Mouse (Mus musculus) heart, postnatal 0 days (tissue): ENCODE data around the gene Babam1. TPM values are rescaled to one million over a fixed set of nuclear protein-coding genes. Genes with fewer than 3 reads are reported as not detected.

ENCODE experiments used
- ATAC-seq: fragments of 200-750 bp; cut with Nextera tagmentation; 2 replicates; pipeline ENCODE4 v1.8.0; 2017; ENCODE audit warnings: low read depth, moderate number of reproducible peaks, moderate library complexity; ENCODE audit not compliant: insufficient read depth
- DNase-seq: peaks from one replicate; pipeline ENCODE4 v3.0.0-alpha.2; 2016; ENCODE audit warnings: low spot score
- H3K27ac ChIP-seq: fragments of 300-500 bp; sonication (generic); 2 replicates; pipeline ENCODE4 v1.5.1; 2014; ENCODE audit warnings: low read depth, mild to moderate bottlenecking
- H3K27me3 ChIP-seq: fragments of 300-500 bp; sonication (generic); 2 replicates; pipeline ENCODE4 v1.6.1; 2014; ENCODE audit warnings: low read length, mixed read lengths; ENCODE audit not compliant: control insufficient read depth, insufficient read depth
- H3K36me3 ChIP-seq: fragments of 300-500 bp; sonication (generic); replicated peaks from 2 replicates; pipeline ENCODE4 v1.6.1; 2014; ENCODE audit warnings: low read length, mixed read lengths; ENCODE audit not compliant: control insufficient read depth, insufficient read depth
- H3K4me1 ChIP-seq: fragments of 300-500 bp; sonication (generic); 2 replicates; pipeline ENCODE4 v1.6.1; 2014; ENCODE audit warnings: antibody characterized with exemption; ENCODE audit not compliant: control insufficient read depth, insufficient read depth
- H3K4me2 ChIP-seq: fragments of 300-500 bp; sonication (generic); 2 replicates; pipeline ENCODE4 v1.6.1; 2014; ENCODE audit warnings: low read depth, mild to moderate bottlenecking, low read length, moderate library complexity
- H3K4me3 ChIP-seq: fragments of 300-500 bp; sonication (generic); 2 replicates; pipeline ENCODE4 v1.5.1; 2014; ENCODE audit warnings: low read depth, low read length
- H3K9ac ChIP-seq: fragments of 300-500 bp; sonication (generic); replicated peaks from 2 replicates; pipeline ENCODE4 v1.6.1; 2014; ENCODE audit warnings: low read depth, low read length, mixed read lengths
- H3K9me3 ChIP-seq: fragments of 300-500 bp; sonication (generic); replicated peaks from 2 replicates; pipeline ENCODE4 v1.6.1; 2016; ENCODE audit warnings: low read length; ENCODE audit not compliant: control insufficient read depth
- CTCF ChIP-seq: IDR thresholded peaks from 2 replicates; pipeline ENCODE4 v1.5.1; 2016; ENCODE audit warnings: antibody characterized with exemption, control low read depth, low read depth
- EP300 ChIP-seq: IDR thresholded peaks from 2 replicates; pipeline ENCODE4 v1.6.1; 2016; ENCODE audit warnings: antibody characterized with exemption, low read depth
- WGBS: fragments of 180-500 bp; shearing (Covaris S2); extraction: QIAGEN DNeasy Blood & Tissue Kit; methylation state at CpG from one replicate; pipeline ENCODE4 v1.1.7; 2014; 5-methylcytosine and 5-hydroxymethylcytosine counted together
- polyA plus RNA-seq: library from polyadenylated mRNA; unstranded; fragments of >200 nt; fragmentation: Nextera tagmentation; extraction: Ambion mirVana; gene quantifications from 2 replicates; pipeline ENCODE4 v1.2.1, GENCODE M21; 2015
- total RNA-seq: library from RNA; depleted of rRNA; stranded (reverse); fragments of >200 nt; gene quantifications from 2 replicates; pipeline ENCODE4 v1.2.3, GENCODE M21; 2014; ENCODE audit warnings: low replicate concordance

Gene Babam1
- total and polyA plus RNA-seq, 2 experiments from 2014 or later, result 60.2 to 99.2 TPM

GRCm38 (mm10) chr8:71381971-71382961 lies 14.4 kb upstream of the Babam1 start:
- peak; percentile 80 for DNase-seq
- peak overlapping the region; percentile 80 for H3K9ac ChIP-seq
- peaks cover 15% of the 10 kb centered on the region for H3K4me1 ChIP-seq
- peak overlapping the region; percentile 93 for H3K4me3 ChIP-seq
- no peak for TF ChIP-seq CTCF
- H3K36me3 ChIP-seq, result peaks cover 9% of the 10 kb centered on the region; the same call in 1 of the 2 replicates
- H3K4me2 ChIP-seq, result peak overlapping the region; percentile 100
- peak; percentile 91 for ATAC-seq
- 6% methylated on average over 43 of the region's 80 CpGs for WGBS
- no peaks in the 10 kb centered on the region for H3K27me3 ChIP-seq
- no peaks in the 10 kb centered on the region for H3K9me3 ChIP-seq
- peak overlapping the region; percentile 90 for H3K27ac ChIP-seq

DNA sequence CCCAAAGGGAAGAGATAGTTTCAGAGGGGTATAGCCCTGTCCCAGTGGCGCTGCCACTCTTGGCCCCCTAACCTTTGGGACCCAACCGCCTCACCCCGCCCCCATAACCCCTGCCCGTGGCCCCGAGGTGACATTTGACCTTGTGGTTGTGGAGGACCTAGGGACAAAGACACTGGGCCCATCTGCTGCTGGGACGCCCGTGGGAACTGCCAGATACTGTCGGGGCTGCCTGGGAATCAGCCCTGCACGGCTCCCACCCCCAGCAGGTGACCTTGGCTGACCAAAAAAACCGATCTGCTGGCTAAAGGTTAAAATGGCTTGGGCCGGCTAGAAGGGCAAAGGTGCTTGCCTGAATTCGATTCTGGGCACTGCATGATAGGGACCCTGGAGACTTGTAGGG lies 13.3 kb upstream of the Babam1 start:
- peaks cover under 1% of the 10 kb centered on the region; the same call in 1 of the 2 replicates for H3K36me3 ChIP-seq
- no peak for TF ChIP-seq CTCF
- TF ChIP-seq EP300, result no peak
- H3K4me2 ChIP-seq, result no peak overlapping the region
- no peaks in the 10 kb centered on the region for H3K9me3 ChIP-seq
- H3K9ac ChIP-seq, result no peak overlapping the region
- no peak for ATAC-seq
- DNase-seq, result no peak
- peaks cover 15% of the 10 kb centered on the region for H3K4me1 ChIP-seq
- H3K27ac ChIP-seq, result no peak overlapping the region
- no peaks in the 10 kb centered on the region for H3K27me3 ChIP-seq
- 51% methylated on average over 12 of the region's 12 CpGs for WGBS
- no peak overlapping the region for H3K4me3 ChIP-seq

DNA sequence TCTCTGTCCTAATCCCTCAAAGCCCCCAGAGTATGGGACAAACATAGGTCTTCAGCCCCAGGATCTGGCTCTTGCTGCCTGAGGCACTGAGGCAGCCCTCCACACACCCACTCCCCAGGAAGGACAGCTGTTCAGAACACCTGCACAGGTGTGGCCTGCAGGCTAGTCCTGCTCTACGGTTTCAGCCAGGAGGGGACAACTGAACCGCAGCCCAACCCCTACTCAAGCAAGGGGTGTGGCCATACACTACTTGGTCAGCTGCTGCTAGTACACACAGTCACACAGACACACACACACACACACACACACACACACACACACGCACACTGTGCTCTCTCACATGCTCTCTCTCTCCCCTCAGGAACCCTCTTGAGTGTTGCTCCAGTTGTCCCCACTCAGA lies 12.8 kb upstream of the Babam1 start:
- no peaks in the 10 kb centered on the region for H3K36me3 ChIP-seq
- TF ChIP-seq CTCF (no peak), EP300 (no peak)
- 73% methylated on average over 3 of the region's 3 CpGs for WGBS
- H3K27ac ChIP-seq, result no peak overlapping the region
- DNase-seq, result no peak
- H3K4me2 ChIP-seq, result no peak overlapping the region
- H3K27me3 ChIP-seq, result no peaks in the 10 kb centered on the region
- H3K4me1 ChIP-seq, result peaks cover 15% of the 10 kb centered on the region
- H3K4me3 ChIP-seq, result no peak overlapping the region
- H3K9ac ChIP-seq, result no peak overlapping the region
- H3K9me3 ChIP-seq, result no peaks in the 10 kb centered on the region
- ATAC-seq, result no peak

DNA sequence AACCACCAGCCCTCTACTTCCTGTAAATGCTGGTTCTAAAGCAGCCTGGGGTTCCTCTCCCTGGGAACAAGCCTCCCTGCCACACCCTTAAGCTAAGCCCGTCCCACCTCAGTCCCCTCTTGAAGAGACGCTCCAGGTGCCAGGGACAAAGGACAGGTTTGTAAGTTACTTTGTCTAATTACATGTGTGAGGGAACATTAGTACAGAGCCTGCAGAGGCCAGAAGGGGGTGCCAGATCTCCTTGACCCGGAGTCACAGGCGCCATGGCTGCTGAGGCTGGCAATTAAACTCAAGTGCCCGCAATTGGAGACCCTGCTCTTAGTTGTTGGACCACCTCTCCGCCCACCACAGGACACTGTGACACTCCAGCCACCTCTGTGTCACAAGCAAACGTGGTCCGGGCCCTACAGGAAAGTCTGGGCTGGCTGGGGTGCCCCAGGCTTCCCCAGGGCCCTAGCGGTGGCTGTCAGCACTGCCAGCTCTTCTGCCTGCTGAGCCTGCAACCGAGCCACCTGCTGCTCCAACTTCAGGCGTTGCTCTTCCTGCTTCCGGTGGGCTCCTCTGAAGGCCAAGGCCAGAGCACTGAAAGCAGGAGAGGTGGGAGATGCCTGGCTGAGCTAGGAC lies 11.3 kb upstream of the Babam1 start:
- Histone ChIP-seq H3K36me3 (no peaks in the 10 kb centered on the region), H3K4me1 (0 out of 2 replicates have a peak, but pooled peaks cover 4% of the 10 kb centered on the region), H3K9me3 (no peaks in the 10 kb centered on the region), H3K27me3 (no peaks in the 10 kb centered on the region), H3K9ac (no peak overlapping the region), H3K27ac (no peak overlapping the region), H3K4me2 (no peak overlapping the region), H3K4me3 (no peak overlapping the region)
- ATAC-seq, result no peak
- DNase-seq, result no peak
- no peak for TF ChIP-seq EP300
- no peak for TF ChIP-seq CTCF
- 78% methylated on average over 12 of the region's 12 CpGs for WGBS

- WGBS, result 36% methylated on average over 1 of the region's 1 CpGs
- ATAC-seq (no peak), DNase-seq (no peak)
Observed at GRCm38 (mm10) chr8:71388267-71388666, 8.4 kb upstream of the Babam1 start.

More at GRCm38 (mm10) chr8:71388267-71388666, 8.4 kb upstream of the Babam1 start:
- TF ChIP-seq EP300, result no peak
- TF ChIP-seq CTCF, result no peak
- H3K27ac ChIP-seq, result no peak overlapping the region
- H3K36me3 ChIP-seq, result no peaks in the 10 kb centered on the region
- no peak overlapping the region for H3K9ac ChIP-seq
- H3K9me3 ChIP-seq, result no peaks in the 10 kb centered on the region
- no peak overlapping the region for H3K4me3 ChIP-seq
- no peaks in the 10 kb centered on the region for H3K27me3 ChIP-seq
- H3K4me1 ChIP-seq, result no peaks in the 10 kb centered on the region
- H3K4me2 ChIP-seq, result no peak overlapping the region
